Mouse (Mus musculus) kidney, adult 11 months (tissue): ENCODE data around the gene Nkd1.

Experiments
- DNase-seq: peaks from one replicate; pipeline ENCODE4 v3.0.0; 2022

Nkd1 gene

GRCm38 (mm10) chr8:88623351-88623750, 102.2 kb downstream of the Nkd1 start:
- no peak for DNase-seq

- no peak for DNase-seq
Measured at GRCm38 (mm10) chr8:88624276-88624675, 103.1 kb downstream of the Nkd1 start.

GRCm38 (mm10) chr8:88626433-88626832, 105.3 kb downstream of the Nkd1 start:
- no peak for DNase-seq

GRCm38 (mm10) chr8:88626940-88627264, 105.7 kb downstream of the Nkd1 start:
- DNase-seq = no peak

GRCm38 (mm10) chr8:88627265-88627991, 106.3 kb downstream of the Nkd1 start:
- peak; percentile 62 for DNase-seq

DNA sequence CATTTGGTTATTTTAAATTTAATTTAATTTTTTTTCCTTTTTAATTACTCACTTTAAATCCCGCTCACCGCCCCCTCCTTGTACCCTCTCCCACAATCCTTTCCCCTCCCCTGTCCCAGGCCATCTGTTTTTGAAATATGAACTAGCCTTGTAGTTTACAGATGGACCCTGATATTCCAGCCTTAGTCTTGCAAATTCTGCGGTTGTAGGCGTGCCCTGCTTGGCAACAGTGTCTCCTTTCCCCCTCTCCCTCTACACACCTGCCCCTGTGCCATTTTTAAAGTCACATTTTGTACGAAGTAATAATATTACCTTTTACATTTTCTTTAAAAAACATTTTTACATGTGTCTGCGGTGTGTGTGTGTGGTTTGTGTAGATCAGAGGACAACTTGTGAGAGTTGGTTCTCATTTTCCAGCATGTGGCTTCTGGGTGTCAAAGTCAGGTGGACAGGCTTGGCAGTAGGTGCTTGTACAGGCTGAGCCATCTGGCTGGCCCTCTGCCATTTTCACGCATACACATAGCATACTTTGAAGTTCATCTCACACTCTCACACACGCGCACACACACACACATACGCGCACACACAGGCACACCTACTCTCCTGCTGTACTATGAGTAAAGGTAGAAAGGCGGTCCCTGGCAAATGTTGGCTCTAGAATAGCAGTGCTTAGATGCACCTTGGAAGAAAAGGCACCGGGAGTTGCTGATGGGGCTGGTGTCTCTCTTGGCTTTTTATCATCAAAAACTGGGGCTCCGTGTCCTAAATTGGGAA, 107.0 kb downstream of the Nkd1 start:
- no peak for DNase-seq

DNA sequence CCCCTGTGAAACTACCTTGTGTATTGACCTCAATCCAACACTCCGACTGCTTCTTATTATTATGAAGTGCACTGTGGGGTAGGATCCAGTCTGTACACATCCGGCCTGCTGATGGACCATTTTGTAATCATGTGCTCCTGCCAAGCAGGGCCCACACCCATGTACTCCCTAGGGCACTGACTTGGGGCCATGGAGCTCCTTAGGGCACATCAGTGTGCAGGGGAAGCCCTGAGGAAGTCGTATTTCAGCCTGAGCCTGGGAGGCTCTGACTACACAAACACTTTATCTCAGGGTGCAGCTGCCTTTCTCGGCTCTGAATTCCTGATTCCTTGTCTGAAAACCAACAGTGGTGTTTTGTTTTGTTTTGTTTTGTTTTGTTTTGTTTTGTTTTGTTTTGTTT, 109.1 kb downstream of the Nkd1 start:
- DNase-seq = peak; percentile 56

GRCm38 (mm10) chr8:88631081-88631480, 109.9 kb downstream of the Nkd1 start:
- peak; percentile 44 for DNase-seq

- peak; percentile 52 for DNase-seq
Measured at GRCm38 (mm10) chr8:88633343-88633765, 112.2 kb downstream of the Nkd1 start.

GRCm38 (mm10) chr8:88635474-88636397, 114.6 kb downstream of the Nkd1 start, which contains the start of gene Snx20:
Gene Snx20 (minus strand): TSS chr8:88636128.
- no peak for DNase-seq

DNA sequence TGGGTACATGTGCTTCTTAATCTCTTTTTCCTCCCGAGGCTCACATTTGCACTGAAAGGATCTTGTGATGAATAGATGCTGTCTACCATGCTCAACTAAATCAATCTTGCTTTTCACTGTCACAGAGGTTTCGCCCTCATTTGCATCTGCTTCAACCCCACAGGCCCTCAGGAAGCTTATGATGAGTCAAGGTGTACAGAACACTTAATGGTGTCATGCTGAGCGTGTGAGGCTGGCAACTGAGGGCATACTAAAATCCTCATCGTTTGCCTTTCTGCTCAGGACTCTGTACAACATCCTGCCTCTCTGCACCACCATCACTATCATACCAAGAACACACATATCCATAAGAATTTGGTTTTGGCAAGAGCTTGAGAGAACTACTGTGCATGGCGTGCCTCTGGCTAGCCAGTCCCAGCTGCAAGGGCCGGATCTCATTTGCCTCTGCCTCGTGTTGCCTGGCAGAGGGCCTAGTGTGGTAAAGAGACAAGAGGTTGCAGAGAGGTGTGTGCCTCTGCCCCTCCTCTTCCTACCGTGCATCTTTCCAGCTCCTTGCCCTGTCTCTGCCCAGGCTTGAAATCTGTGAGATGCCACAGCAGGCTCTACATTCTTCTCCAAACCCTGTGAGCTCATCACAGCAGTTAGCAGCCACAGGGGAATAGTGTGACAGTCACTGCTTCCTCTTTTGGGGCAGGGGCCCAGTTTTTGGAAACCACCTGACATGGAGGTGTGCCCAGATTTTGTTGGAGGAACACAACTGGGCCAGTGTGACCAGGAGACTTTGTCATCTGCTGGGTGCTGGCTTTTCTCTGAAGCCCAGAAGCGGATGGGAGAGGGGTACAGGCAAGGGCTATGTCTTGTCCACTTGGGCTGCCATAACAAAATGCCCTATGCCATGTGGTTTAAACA, 116.2 kb downstream of the Nkd1 start:
- DNase-seq = no peak

DNA sequence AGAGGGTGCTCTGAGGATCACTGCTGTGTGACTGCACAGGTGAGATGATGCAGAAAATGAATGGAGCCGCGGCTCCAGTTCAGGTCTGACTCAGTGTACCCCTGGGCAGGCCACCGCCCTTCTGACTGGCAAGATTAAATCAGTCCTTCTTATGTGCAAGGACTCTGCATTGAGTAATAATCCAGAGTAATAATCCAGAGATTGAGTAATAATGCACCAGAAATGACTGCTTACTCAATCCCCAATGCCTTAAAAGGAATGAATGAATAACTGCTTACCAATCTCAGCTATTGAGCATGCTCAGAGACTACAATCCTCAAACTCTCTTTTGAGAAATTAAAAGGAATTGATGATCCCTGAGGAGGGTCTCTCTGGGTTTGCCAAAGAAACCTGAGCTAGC, 117.8 kb downstream of the Nkd1 start:
- DNase-seq = no peak

DNA sequence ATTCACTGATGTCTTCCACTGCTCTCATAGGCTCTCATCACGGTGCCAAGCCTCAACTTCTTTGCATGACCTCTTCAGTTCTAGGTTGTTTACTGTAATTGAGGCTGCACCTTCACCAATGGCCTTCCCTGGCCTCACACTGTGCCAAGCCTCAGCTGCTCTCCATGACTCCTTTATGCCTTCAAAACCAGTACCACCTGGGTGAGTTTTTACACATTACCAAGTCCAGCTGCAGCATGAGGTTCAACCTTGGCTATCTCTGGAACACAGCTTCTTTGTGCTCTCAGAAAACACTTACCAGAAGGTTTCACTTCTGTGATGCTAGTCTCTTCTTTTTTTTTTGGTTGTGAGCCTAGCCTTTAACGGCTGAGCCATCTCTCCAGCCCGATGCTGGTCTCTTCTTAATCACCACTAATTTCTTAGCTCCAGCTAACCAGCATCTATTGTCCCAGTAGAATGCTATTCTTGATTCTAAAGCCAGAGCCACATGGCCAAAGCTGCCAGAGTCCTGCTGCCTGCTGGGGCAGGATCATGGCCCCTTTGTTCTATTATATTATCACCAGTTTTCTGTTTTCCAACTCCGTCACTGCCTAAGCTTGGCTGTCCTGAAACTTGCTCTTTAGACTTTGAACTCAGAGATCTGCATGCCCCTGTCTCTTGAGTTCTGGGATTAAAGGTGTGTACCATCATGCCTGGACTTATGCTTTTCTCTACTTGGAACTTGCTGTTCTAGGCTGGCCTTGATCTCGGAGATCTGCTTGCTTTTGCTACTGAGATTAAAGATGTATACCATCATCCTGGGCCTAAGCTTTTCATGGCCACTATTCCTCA, 121.8 kb downstream of the Nkd1 start:
- DNase-seq = peak; percentile 57
